Mouse (Mus musculus) neural tube, embryonic 13.5 days (tissue): ENCODE results near the gene Ntn1. TPM values are rescaled to one million over a fixed set of nuclear protein-coding genes. Genes with fewer than 3 reads are reported as not detected.

Experiments
- ATAC-seq: fragments of 200-750 bp; cut with Nextera tagmentation; 2 replicates; pipeline ENCODE4 v1.8.0; 2017; ENCODE audit warnings: low read depth, mild to moderate bottlenecking, moderate TSS enrichment, moderate library complexity
- H3K27ac ChIP-seq: fragments of 300-500 bp; sonication (generic); replicated peaks from 2 replicates; pipeline ENCODE4 v1.5.1; 2015; ENCODE audit warnings: moderate library complexity, mild to moderate bottlenecking, inconsistent platforms
- H3K27me3 ChIP-seq: fragments of 300-500 bp; sonication (generic); 2 replicates; pipeline ENCODE4 v1.6.1; 2015; ENCODE audit warnings: mild to moderate bottlenecking, inconsistent platforms
- H3K36me3 ChIP-seq: fragments of 300-500 bp; sonication (generic); 2 replicates; pipeline ENCODE4 v1.6.1; 2015; ENCODE audit warnings: mild to moderate bottlenecking, inconsistent platforms
- H3K4me1 ChIP-seq: fragments of 300-500 bp; sonication (generic); replicated peaks from 2 replicates; pipeline ENCODE4 v1.6.1; 2015; ENCODE audit warnings: inconsistent platforms
- H3K4me2 ChIP-seq: fragments of 300-500 bp; sonication (generic); 2 replicates; pipeline ENCODE4 v1.6.1; 2015; ENCODE audit warnings: inconsistent platforms, mild to moderate bottlenecking, moderate library complexity
- H3K4me3 ChIP-seq: fragments of 300-500 bp; sonication (generic); 2 replicates; pipeline ENCODE4 v1.5.1; 2015; ENCODE audit warnings: mild to moderate bottlenecking, inconsistent platforms
- H3K9ac ChIP-seq: fragments of 300-500 bp; sonication (generic); 2 replicates; pipeline ENCODE4 v1.6.1; 2015; ENCODE audit warnings: moderate library complexity, mild to moderate bottlenecking, inconsistent platforms
- H3K9me3 ChIP-seq: fragments of 300-500 bp; sonication (generic); 2 replicates; pipeline ENCODE4 v1.6.1; 2016; ENCODE audit warnings: inconsistent platforms
- WGBS: fragments of 180-500 bp; shearing (Covaris S2); methylation state at CpG from one replicate; pipeline ENCODE4 v1.1.7; 2015; 5-methylcytosine and 5-hydroxymethylcytosine counted together
- polyA plus RNA-seq: library from polyadenylated mRNA; unstranded; fragments of >200 nt; fragmentation: Nextera tagmentation; extraction: Ambion mirVana; gene quantifications from 2 replicates; pipeline ENCODE4 v1.2.1, GENCODE M21; 2015

Gene Ntn1
- polyA plus RNA-seq, 1 experiment from 2014 or later = 35.3 TPM

DNA sequence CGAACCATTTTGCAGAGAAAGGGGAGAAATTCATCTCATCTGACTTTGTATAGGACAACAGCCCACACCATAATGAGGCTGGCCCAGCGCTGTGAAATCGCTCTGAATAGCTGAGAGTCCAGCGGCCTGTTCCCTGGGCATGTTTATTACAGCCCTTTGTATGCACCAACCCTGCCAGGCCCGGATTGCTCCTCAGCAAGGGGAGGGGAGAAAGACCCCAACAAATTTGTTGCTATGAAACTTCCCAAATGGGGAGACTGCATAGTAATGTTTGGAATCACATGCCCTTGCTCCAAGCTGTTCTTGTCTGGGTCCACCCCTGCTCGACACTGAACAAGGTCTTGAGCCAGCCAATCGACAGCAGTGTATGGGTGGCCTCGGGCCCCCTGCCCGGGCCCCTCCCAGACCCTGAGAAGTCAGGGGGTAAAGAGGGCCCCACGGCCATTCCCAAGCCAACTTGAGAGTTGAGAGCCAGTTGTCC is 126.3 kb downstream of the Ntn1 start:
- Histone ChIP-seq H3K4me1 (peaks cover 87% of the 10 kb centered on the region), H3K9me3 (no peaks in the 10 kb centered on the region), H3K4me3 (no peak overlapping the region), H3K27me3 (peaks cover 16% of the 10 kb centered on the region), H3K27ac (peak overlapping the region; percentile 73), H3K9ac (no peak overlapping the region), H3K4me2 (no peak overlapping the region), H3K36me3 (no peaks in the 10 kb centered on the region)
- peak; percentile 90 for ATAC-seq
- WGBS = 11% methylated on average over 10 of the region's 10 CpGs

DNA sequence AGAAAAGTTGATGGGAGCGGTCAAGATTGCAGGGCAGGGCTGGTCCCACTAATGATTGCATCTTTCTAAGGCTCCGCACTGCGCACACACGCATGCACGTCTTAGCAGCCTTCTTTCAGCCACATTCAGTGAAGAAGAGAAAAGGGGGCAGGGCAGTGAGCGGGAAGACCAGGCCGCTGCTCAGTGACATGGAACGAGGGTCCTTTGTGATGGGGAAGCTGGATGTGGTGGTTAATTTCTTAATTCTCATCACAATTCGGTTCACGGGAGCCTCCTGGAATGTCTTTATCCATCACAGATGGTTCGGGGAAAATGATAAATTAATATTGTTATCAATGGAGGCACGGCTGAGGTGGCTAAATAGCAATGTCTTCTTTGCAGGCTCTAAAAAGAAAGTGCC is 126.8 kb downstream of the Ntn1 start:
- Histone ChIP-seq H3K27ac (peak overlapping the region; percentile 39), H3K36me3 (no peaks in the 10 kb centered on the region), H3K4me1 (peaks cover 84% of the 10 kb centered on the region), H3K4me2 (no peak overlapping the region; the same call in 1 of the 2 replicates), H3K4me3 (no peak overlapping the region), H3K9me3 (no peaks in the 10 kb centered on the region), H3K27me3 (peaks cover 14% of the 10 kb centered on the region), H3K9ac (no peak overlapping the region)
- peak; percentile 68 for ATAC-seq
- WGBS = 26% methylated on average over 12 of the region's 12 CpGs

DNA sequence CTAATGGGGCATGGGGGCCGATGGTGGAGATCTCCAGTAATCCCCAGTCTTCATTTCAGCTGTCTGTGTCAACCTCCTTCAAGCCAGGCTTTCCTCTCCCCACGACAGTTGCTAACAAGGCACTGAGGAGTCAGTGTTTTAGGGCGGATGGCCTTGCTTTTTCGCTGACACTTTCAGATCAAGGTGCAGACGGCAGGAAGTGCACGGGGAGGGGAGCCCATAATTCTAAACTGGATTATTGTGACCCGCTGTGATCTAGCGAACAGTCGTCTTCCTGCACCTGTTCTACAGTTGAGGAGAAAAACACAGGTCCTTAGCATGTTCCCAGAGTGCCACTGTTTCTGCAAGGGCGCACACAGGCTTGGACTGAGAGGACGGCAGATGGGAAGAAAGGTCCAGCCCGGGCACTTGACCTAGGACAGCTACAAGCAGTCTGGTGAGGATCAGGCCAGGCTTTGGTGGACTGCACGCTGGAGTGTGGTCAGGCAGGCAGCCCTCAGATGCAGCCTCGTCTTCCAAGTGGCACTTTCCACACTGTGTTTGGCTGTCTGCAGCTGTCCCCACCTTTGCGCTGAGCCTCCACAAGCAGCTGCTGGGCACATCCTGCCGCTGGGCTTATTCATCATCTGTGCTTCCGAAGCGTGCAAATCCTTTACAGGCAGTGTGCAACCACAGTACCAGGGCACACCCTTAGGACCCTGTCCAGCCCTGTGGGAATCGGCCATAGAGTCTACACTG is 129.7 kb downstream of the Ntn1 start:
- Histone ChIP-seq H3K4me3 (no peak overlapping the region), H3K4me2 (no peak overlapping the region), H3K4me1 (peaks cover 66% of the 10 kb centered on the region)

DNA sequence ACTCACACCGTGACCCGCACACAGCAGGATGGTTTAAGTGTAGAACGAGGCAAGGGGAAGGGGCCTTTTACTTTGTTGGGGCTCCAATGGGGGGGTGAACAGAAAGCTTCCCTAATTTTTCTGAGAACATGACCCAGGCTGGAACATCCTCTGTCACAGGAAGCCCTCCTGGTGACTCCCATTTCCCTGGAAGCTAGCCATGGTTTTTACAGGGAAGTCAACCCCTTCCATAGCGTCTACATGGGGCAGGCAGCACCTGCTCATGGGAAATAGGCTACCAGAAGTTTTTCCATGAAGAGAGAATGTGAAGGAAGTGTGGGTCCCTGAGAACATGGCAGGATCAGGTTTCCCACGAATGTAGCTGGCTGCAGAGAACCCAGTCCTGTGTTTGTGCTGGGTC is 136.3 kb downstream of the Ntn1 start:
- Histone ChIP-seq H3K9ac (no peak overlapping the region), H3K27me3 (no peaks in the 10 kb centered on the region), H3K4me2 (no peak overlapping the region), H3K9me3 (no peaks in the 10 kb centered on the region), H3K4me3 (no peak overlapping the region), H3K36me3 (0 out of 2 replicates have a peak, but pooled peaks cover 8% of the 10 kb centered on the region), H3K4me1 (0 out of 2 replicates have a peak, but pooled peaks cover 8% of the 10 kb centered on the region), H3K27ac (no peak overlapping the region)
- WGBS = 82% methylated on average over 5 of the region's 5 CpGs
- no peak for ATAC-seq

More for the DNA sequence above, 129.7 kb downstream of the Ntn1 start:
- no peak for ATAC-seq
- no peak overlapping the region for H3K9ac ChIP-seq
- no peak overlapping the region for H3K27ac ChIP-seq
- peaks cover 6% of the 10 kb centered on the region for H3K27me3 ChIP-seq
- no peaks in the 10 kb centered on the region for H3K36me3 ChIP-seq
- no peaks in the 10 kb centered on the region for H3K9me3 ChIP-seq
- WGBS = 57% methylated on average over 19 of the region's 19 CpGs

DNA sequence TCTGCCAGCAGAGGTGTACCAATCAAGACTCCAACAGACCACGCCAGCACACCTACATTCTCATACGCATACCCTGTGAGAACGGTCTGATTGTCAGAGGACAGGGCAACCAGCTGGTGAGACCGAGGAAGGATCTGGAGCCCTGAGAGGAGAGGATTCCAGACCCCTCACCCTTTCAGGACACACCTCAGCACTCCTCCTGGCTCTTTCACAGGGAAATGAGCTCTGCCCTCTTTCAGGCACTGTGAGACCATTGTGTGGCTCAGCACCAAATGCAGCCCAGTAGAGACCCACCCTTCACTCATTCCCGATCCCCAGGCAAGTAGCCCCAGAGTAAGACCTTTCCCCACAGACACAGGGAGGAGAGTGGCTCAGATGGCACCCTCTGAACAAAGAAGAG is 137.5 kb downstream of the Ntn1 start:
- 0 out of 2 replicates have a peak, but pooled peaks cover 8% of the 10 kb centered on the region for H3K36me3 ChIP-seq
- H3K9ac ChIP-seq = no peak overlapping the region
- H3K4me1 ChIP-seq = 0 out of 2 replicates have a peak, but pooled peaks cover 6% of the 10 kb centered on the region
- no peak overlapping the region for H3K27ac ChIP-seq
- ATAC-seq = no peak
- no peaks in the 10 kb centered on the region for H3K27me3 ChIP-seq
- no peak overlapping the region for H3K4me2 ChIP-seq
- no peaks in the 10 kb centered on the region for H3K9me3 ChIP-seq
- 86% methylated on average over 5 of the region's 5 CpGs for WGBS
- H3K4me3 ChIP-seq = no peak overlapping the region

DNA sequence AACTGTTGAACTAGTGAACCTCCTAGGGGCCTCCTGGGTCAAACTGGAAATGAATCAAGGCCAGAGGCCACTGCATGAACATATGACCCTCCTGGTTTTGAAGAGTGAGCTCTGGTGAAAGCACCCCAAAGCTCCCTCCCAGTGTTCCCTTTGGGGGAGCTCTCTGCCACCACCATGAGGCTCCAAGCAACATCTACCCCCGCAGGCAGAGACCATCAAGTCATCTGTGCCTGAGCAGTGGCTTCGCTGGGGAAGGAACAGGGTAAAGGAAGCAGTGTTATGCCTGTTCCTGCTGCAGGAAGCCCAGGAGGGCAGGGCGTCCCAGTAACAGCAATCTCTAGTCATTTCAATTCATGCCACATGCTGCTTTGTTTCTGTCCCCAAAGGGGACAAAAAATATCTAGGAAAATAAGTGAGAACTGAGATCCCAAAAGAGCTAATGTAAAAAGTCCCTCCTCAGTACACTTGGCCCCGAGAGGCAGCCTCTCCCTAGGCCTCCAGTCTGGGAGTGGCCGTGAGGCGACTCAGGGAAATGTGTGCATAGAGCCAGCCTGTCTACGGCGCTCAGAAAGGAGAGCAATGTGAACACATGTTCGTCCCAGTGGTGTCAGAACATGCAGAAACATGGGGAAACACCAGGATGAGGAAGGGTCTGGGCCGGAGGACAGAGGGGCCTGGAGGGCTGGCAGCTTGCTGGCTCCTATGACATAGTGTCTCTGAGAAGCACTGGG is 139.3 kb downstream of the Ntn1 start:
- H3K9me3 ChIP-seq = no peaks in the 10 kb centered on the region
- H3K27ac ChIP-seq = no peak overlapping the region
- 0 out of 2 replicates have a peak, but pooled peaks cover 6% of the 10 kb centered on the region for H3K4me1 ChIP-seq
- H3K4me3 ChIP-seq = no peak overlapping the region
- H3K4me2 ChIP-seq = no peak overlapping the region
- WGBS = 84% methylated on average over 10 of the region's 10 CpGs
- no peaks in the 10 kb centered on the region for H3K27me3 ChIP-seq
- H3K36me3 ChIP-seq = peaks cover 20% of the 10 kb centered on the region; the same call in 1 of the 2 replicates
- H3K9ac ChIP-seq = no peak overlapping the region
- ATAC-seq = no peak

DNA sequence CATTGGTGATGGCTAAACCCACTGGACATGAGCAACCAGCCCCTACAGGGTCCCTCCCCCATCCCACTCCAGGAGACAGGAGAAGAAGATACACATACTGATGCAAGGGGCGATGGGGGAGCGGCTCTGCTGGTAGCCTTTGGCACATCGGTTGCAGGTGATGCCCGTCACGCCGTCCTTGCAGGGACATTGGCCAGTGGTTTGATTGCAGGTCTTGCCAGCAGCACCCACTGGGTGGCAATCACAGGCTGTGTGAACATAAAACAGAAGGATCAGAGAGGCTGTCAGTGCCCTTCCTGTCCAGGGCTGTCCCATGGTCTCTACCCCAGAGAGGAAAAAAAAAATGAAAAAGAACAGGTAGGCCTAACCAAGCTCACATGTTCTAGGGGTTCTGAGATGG is 140.2 kb downstream of the Ntn1 start:
- ATAC-seq = no peak
- no peak overlapping the region for H3K9ac ChIP-seq
- no peak overlapping the region for H3K4me3 ChIP-seq
- H3K4me2 ChIP-seq = no peak overlapping the region
- peaks cover 28% of the 10 kb centered on the region; the same call in 1 of the 2 replicates for H3K36me3 ChIP-seq
- 98% methylated on average over 6 of the region's 6 CpGs for WGBS
- H3K27me3 ChIP-seq = no peaks in the 10 kb centered on the region
- H3K4me1 ChIP-seq = 0 out of 2 replicates have a peak, but pooled peaks cover 6% of the 10 kb centered on the region
- H3K9me3 ChIP-seq = no peaks in the 10 kb centered on the region
- no peak overlapping the region for H3K27ac ChIP-seq

DNA sequence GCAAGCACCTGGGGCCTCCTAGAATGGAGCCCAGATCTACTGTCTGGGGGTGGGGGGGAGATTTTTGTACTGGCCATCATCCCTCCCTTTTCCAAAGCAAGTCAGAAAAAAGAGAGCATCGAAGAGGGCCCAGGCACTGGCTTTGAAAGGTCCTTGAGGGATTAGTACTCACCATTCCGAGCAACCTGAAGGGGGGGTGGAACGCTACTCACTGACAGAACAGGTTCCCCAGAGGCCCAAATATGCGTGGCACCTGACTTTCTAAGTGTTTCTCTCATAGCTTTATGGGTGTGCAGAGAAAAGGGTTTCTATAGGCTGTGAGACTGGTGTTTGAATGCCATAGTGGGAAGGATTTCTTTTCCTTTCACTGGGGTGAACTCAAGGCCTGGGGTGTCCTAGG is 142.1 kb downstream of the Ntn1 start:
- Histone ChIP-seq H3K9me3 (no peaks in the 10 kb centered on the region), H3K4me1 (peaks cover 11% of the 10 kb centered on the region; the same call in 1 of the 2 replicates), H3K4me2 (no peak overlapping the region), H3K4me3 (no peak overlapping the region), H3K36me3 (peaks cover 33% of the 10 kb centered on the region; the same call in 1 of the 2 replicates), H3K27me3 (no peaks in the 10 kb centered on the region), H3K9ac (no peak overlapping the region), H3K27ac (no peak overlapping the region)
- WGBS = 78% methylated on average over 4 of the region's 4 CpGs
- ATAC-seq = no peak

DNA sequence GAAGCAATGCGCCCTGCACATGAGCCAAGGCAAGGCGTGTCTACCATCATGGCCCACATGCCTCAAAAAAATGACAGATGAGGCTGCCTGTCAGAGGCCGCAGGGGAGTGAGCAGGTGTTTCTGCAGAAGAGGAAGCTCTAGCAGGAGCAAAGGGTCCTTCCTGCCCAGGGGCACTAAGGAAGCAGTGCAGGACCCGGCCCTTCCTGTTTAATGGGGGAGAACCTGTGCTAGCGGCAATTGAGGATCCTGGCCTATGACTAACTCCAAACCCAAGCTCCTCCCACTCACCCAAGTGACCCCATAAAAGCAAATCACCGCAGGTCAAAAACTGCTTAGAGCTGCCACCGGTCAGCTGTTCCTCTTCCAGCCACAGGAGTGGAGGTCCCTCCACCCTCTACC is 147.1 kb downstream of the Ntn1 start:
- Histone ChIP-seq H3K27me3 (0 out of 2 replicates have a peak, but pooled peaks cover 3% of the 10 kb centered on the region), H3K4me1 (peaks cover 13% of the 10 kb centered on the region), H3K4me2 (no peak overlapping the region), H3K27ac (no peak overlapping the region), H3K9ac (no peak overlapping the region), H3K36me3 (peaks cover 26% of the 10 kb centered on the region; the same call in 1 of the 2 replicates), H3K9me3 (no peaks in the 10 kb centered on the region), H3K4me3 (no peak overlapping the region)
- WGBS = 75% methylated on average over 7 of the region's 7 CpGs
- ATAC-seq = no peak

DNA sequence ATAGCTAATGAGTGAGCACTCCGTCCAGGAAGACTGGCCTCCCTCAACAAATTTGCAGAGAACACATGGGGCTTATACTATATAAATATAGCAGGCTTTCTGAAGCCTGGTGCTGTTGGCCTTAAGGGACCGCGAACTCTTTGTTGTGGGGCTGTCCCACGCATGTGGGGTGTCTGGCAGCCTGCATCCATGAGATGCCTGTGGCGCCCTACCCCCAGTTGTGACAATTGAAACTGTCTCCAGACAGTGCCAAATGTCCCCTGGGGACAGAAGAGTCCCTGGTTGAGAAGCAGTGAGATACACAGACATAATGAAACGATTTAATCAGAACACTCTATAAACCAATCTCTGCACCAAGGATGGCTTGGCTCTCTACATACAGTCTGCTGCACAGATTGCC is 150.5 kb downstream of the Ntn1 start:
- H3K9ac ChIP-seq = no peak overlapping the region
- peaks cover 9% of the 10 kb centered on the region; the same call in 1 of the 2 replicates for H3K27me3 ChIP-seq
- H3K4me1 ChIP-seq = peaks cover 14% of the 10 kb centered on the region
- H3K4me2 ChIP-seq = no peak overlapping the region
- WGBS = 54% methylated on average over 6 of the region's 6 CpGs
- H3K27ac ChIP-seq = 0 out of 2 replicates have a peak overlapping the region, but pooled peaks have one; percentile 28
- no peaks in the 10 kb centered on the region for H3K9me3 ChIP-seq
- ATAC-seq = no peak
- peaks cover 8% of the 10 kb centered on the region for H3K36me3 ChIP-seq
- H3K4me3 ChIP-seq = no peak overlapping the region

DNA sequence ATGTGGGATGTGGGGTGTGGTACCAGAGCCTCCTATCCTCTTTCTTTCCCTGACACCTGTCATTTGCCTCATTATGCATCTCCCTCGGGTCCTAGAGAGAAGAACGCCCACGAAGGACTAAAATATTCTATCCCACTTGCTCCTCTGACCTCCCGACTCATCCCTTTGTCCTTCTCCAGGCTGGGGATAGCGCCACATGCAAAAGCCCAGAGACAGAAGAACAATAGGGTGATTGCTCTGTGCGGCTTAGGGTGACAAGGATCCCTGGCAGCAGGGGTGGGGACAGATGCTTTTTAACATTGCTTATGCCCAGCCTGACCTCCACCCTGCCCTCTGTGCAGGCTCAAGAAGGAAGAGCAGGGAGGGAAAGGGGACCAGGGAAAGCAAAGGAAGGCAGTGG is 152.7 kb downstream of the Ntn1 start:
- Histone ChIP-seq H3K4me3 (no peak overlapping the region), H3K9ac (no peak overlapping the region), H3K27me3 (peaks cover 12% of the 10 kb centered on the region; the same call in 1 of the 2 replicates), H3K9me3 (no peaks in the 10 kb centered on the region), H3K4me2 (no peak overlapping the region), H3K36me3 (peaks cover 7% of the 10 kb centered on the region; the same call in 1 of the 2 replicates), H3K27ac (no peak overlapping the region), H3K4me1 (peaks cover 25% of the 10 kb centered on the region)
- no peak for ATAC-seq
- WGBS = 25% methylated on average over 6 of the region's 6 CpGs

DNA sequence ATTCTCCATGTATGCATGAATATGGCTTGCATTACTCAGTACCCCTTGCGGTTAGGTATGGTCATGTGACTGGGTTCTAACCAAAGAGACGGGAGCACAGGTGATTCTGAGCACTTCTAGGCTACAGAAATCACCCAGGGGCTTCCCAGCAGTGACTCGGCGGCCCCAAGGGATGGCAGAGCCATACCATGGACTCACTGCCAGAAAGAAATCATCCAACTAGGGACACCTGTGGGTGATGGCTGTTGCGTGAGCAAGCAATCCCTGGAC is 155.7 kb downstream of the Ntn1 start:
- WGBS = 81% methylated on average over 5 of the region's 5 CpGs

More for the DNA sequence above, 155.7 kb downstream of the Ntn1 start:
- no peak overlapping the region for H3K27ac ChIP-seq
- peaks cover 34% of the 10 kb centered on the region for H3K27me3 ChIP-seq
- no peaks in the 10 kb centered on the region for H3K9me3 ChIP-seq
- no peak overlapping the region for H3K9ac ChIP-seq
- H3K4me3 ChIP-seq = no peak overlapping the region
- H3K36me3 ChIP-seq = peaks cover 7% of the 10 kb centered on the region; the same call in 1 of the 2 replicates
- no peak overlapping the region for H3K4me2 ChIP-seq
- ATAC-seq = no peak
- peaks cover 19% of the 10 kb centered on the region for H3K4me1 ChIP-seq
